Mouse (Mus musculus) megakaryocyte, embryonic 14.5 days (primary cell): ENCODE data around the gene Fgfr2. TPM values are rescaled to one million over a fixed set of nuclear protein-coding genes. Genes with fewer than 3 reads are reported as not detected.

Experiments used
- H3K27me3 ChIP-seq: replicated peaks from 2 replicates; pipeline ENCODE3; 2012; ENCODE audit warnings: inconsistent platforms
- H3K36me3 ChIP-seq: replicated peaks from 2 replicates; pipeline ENCODE3; 2012; ENCODE audit warnings: low read length, inconsistent platforms, mixed read lengths
- H3K4me1 ChIP-seq: 2 replicates; pipeline ENCODE4 v1.6.1; 2012; ENCODE audit warnings: inconsistent platforms
- H3K4me3 ChIP-seq: replicated peaks from 2 replicates; pipeline ENCODE3; 2012; ENCODE audit warnings: moderate library complexity, mild to moderate bottlenecking, inconsistent platforms
- H3K9me3 ChIP-seq: 2 replicates; pipeline ENCODE4 v1.6.1; 2012; ENCODE audit warnings: inconsistent platforms
- FLI1 ChIP-seq: IDR thresholded peaks from 2 replicates; pipeline ENCODE4 v1.6.1; 2012; ENCODE audit warnings: low read length, inconsistent platforms, mixed read lengths
- GATA1 ChIP-seq: IDR thresholded peaks from 3 replicates; pipeline ENCODE4 v1.6.1; 2012; ENCODE audit warnings: mixed read lengths, low read length, inconsistent platforms, borderline replicate concordance
- polyA plus RNA-seq: library from polyadenylated mRNA; stranded (reverse); fragments of >175 nt; gene quantifications from 2 replicates; pipeline ENCODE4 v1.2.3, GENCODE M21; 2012; ENCODE audit warnings: low replicate concordance; ENCODE audit not compliant: insufficient read depth

Fgfr2 gene
- polyA plus RNA-seq, 1 experiment: 0.45 TPM

- Histone ChIP-seq H3K9me3 (0 out of 2 replicates have a peak, but pooled peaks cover 4% of the 10 kb centered on the region), H3K36me3 (no peaks in the 10 kb centered on the region), H3K27me3 (peaks cover 22% of the 10 kb centered on the region), H3K4me1 (peaks cover 16% of the 10 kb centered on the region), H3K4me3 (no peak overlapping the region)
- TF ChIP-seq GATA1 (no peak), FLI1 (no peak)
These were observed 31.7 kb upstream of the Fgfr2 start for GRCm38 (mm10) chr7:133154846-133155245.

GRCm38 (mm10) chr7:133139689-133140336, 16.7 kb upstream of the Fgfr2 start:
- H3K36me3 ChIP-seq: no peaks in the 10 kb centered on the region
- TF ChIP-seq GATA1: no peak
- no peak for TF ChIP-seq FLI1
- H3K4me3 ChIP-seq: no peak overlapping the region
- peaks cover 3% of the 10 kb centered on the region; the same call in 1 of the 2 replicates for H3K4me1 ChIP-seq
- peaks cover 8% of the 10 kb centered on the region; the same call in 1 of the 2 replicates for H3K9me3 ChIP-seq
- H3K27me3 ChIP-seq: peaks cover 15% of the 10 kb centered on the region

- Histone ChIP-seq H3K36me3 (no peaks in the 10 kb centered on the region), H3K9me3 (peaks cover 17% of the 10 kb centered on the region), H3K4me1 (no peaks in the 10 kb centered on the region; the same call in 1 of the 2 replicates), H3K4me3 (no peak overlapping the region), H3K27me3 (peaks cover 20% of the 10 kb centered on the region)
- TF ChIP-seq GATA1 (no peak), FLI1 (no peak)
These were observed 10.4 kb upstream of the Fgfr2 start for GRCm38 (mm10) chr7:133133552-133133951.

GRCm38 (mm10) chr7:133132702-133133101, 9.6 kb upstream of the Fgfr2 start:
- no peak overlapping the region for H3K4me3 ChIP-seq
- TF ChIP-seq GATA1: no peak
- no peak for TF ChIP-seq FLI1
- H3K4me1 ChIP-seq: no peaks in the 10 kb centered on the region; the same call in 1 of the 2 replicates
- H3K27me3 ChIP-seq: peaks cover 22% of the 10 kb centered on the region
- peaks cover 22% of the 10 kb centered on the region for H3K9me3 ChIP-seq
- H3K36me3 ChIP-seq: no peaks in the 10 kb centered on the region

- Histone ChIP-seq H3K4me1 (peaks cover 25% of the 10 kb centered on the region), H3K36me3 (no peaks in the 10 kb centered on the region), H3K27me3 (peaks cover 16% of the 10 kb centered on the region), H3K4me3 (peak overlapping the region; percentile 96), H3K9me3 (peaks cover 15% of the 10 kb centered on the region)
- TF ChIP-seq FLI1 (no peak), GATA1 (no peak)
These were observed 1.7 kb upstream of the Fgfr2 start for GRCm38 (mm10) chr7:133124701-133125485.

- TF ChIP-seq GATA1: no peak
- TF ChIP-seq FLI1: no peak
- Histone ChIP-seq H3K4me3 (peak within 1 kb of the TSS; percentile 96), H3K27me3 (peaks cover 11% of the 10 kb centered on the region), H3K9me3 (peaks cover 11% of the 10 kb centered on the region), H3K36me3 (no peaks in the 10 kb centered on the region), H3K4me1 (peaks cover 32% of the 10 kb centered on the region)
These were observed 1.0 kb upstream of the Fgfr2 start, which contains the start of gene Ctbp2 for GRCm38 (mm10) chr7:133123999-133124700. TSS of gene Ctbp2 (minus strand) at chr7:133124354.

- peak overlapping the region; percentile 96 for H3K4me3 ChIP-seq
- no peaks in the 10 kb centered on the region for H3K9me3 ChIP-seq
- H3K27me3 ChIP-seq: peaks cover 4% of the 10 kb centered on the region
- TF ChIP-seq GATA1 (no peak), FLI1 (no peak)
- H3K4me1 ChIP-seq: peaks cover 48% of the 10 kb centered on the region
- H3K36me3 ChIP-seq: no peaks in the 10 kb centered on the region
These were observed 539 bp downstream of the Fgfr2 start for GRCm38 (mm10) chr7:133122379-133123243.

- peaks cover 55% of the 10 kb centered on the region for H3K4me1 ChIP-seq
- no peaks in the 10 kb centered on the region for H3K9me3 ChIP-seq
- H3K36me3 ChIP-seq: no peaks in the 10 kb centered on the region
- H3K27me3 ChIP-seq: peaks cover 2% of the 10 kb centered on the region
- H3K4me3 ChIP-seq: peak overlapping the region; percentile 96
- no peak for TF ChIP-seq GATA1
- TF ChIP-seq FLI1: no peak
These were observed 1.3 kb downstream of the Fgfr2 start for GRCm38 (mm10) chr7:133121661-133122378.
